Mouse (Mus musculus): Measurements from ENCODE around the gene Nfe2l1.

GRCm38 (mm10) chr11:96774536-96774935 lies 55.2 kb downstream of the Nfe2l1 start:
- TF ChIP-seq CTCF (IDR thresholded peaks at IDR 0.05; ENCODE audit: low read depth), result peak; percentile 10; the same call in 1 of the 2 replicates
- TF ChIP-seq EP300 (IDR thresholded peaks at IDR 0.05; ENCODE audit: low read depth), result no peak

Data from heart, postnatal 0 days (tissue).